Mouse (Mus musculus): ENCODE measurements around the gene Ank2. TPM values are rescaled to one million over a fixed set of nuclear protein-coding genes. Genes with fewer than 3 reads are reported as not detected.

Ank2 gene
- polyA plus RNA-seq, 1 experiment from 2014 or later = 24.9 TPM

DNA sequence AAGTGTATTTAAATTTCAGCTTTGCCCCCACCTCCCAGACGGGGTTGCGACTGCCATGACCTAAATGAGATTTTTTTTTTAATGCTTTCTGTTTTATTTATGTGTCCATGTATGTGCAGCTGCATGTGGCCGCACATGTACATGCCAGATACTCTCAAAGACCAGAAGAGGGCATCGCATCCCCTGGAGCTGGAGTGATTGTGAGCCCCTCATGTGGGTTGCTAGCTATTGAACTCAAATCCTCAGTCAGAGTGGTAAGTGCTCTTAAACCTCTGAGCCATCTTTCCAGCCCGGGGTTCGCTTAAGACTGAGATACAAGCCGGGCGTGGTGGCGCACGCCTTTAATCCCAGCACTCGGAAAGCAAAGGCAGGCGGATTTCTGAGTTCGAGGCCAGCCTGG is 46.9 kb downstream of the Ank2 start:
- H3K36me3 ChIP-seq = no peaks in the 10 kb centered on the region
- H3K4me3 ChIP-seq (replicated peaks) = no peak overlapping the region
- no peak overlapping the region for H3K4me2 ChIP-seq (replicated peaks)
- no peaks in the 10 kb centered on the region for H3K9me3 ChIP-seq
- 67% methylated on average over 13 of the region's 13 CpGs for WGBS
- H3K27ac ChIP-seq = no peak overlapping the region
- no peaks in the 10 kb centered on the region for H3K27me3 ChIP-seq (replicated peaks)
- no peak for ATAC-seq
- H3K4me1 ChIP-seq (replicated peaks) = no peaks in the 10 kb centered on the region
- H3K9ac ChIP-seq = no peak overlapping the region

DNA sequence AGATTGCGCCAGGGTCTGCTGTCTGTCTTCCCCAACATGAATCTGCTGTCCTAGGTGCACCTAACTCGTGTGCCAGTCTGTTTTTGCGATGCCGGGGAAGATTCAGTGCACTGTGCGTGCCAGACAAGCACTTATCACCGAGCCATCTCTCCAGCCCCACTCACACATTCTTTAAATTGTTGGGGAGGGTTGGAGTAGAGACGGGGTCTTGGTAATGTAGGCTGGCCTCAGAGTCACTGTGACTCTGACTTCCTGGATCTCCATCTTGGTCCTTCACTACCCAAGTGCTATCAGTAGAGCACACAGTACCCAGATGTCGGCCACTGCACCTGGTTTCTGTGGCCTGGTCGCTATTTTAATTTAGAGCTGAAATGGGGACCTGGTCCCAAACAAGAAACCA is 47.4 kb downstream of the Ank2 start:
- no peaks in the 10 kb centered on the region for H3K9me3 ChIP-seq
- no peak overlapping the region for H3K9ac ChIP-seq
- no peaks in the 10 kb centered on the region for H3K4me1 ChIP-seq (replicated peaks)
- no peak overlapping the region for H3K4me2 ChIP-seq (replicated peaks)
- no peak overlapping the region for H3K27ac ChIP-seq
- no peak for ATAC-seq
- H3K4me3 ChIP-seq (replicated peaks) = no peak overlapping the region
- 39% methylated on average over 9 of the region's 9 CpGs for WGBS
- no peaks in the 10 kb centered on the region for H3K27me3 ChIP-seq (replicated peaks)
- no peaks in the 10 kb centered on the region for H3K36me3 ChIP-seq

DNA sequence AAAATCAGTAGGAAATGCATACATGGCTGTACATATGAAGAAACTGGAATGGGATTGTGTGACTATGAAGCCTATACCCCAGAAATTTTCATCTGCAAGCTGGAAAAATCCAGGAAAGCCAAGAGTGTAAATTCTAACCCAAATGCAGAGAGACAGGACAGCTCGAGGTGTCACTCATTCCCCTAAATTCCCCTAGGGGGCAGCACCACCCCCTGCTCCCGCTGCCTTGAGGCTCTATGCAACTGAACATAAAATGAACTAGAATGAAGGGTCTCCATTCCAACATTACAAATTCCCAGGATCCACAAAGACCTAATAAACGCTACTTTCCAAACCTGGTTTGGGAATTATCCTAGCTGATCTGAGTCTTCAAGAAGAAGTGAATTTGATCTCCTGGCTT is 48.1 kb downstream of the Ank2 start:
- ATAC-seq = 0 out of 2 replicates have a peak, but pooled peaks have one; percentile 68
- 13% methylated on average over 3 of the region's 3 CpGs for WGBS
- no peaks in the 10 kb centered on the region for H3K27me3 ChIP-seq (replicated peaks)
- H3K4me3 ChIP-seq (replicated peaks) = no peak overlapping the region
- H3K4me1 ChIP-seq (replicated peaks) = no peaks in the 10 kb centered on the region
- H3K36me3 ChIP-seq = no peaks in the 10 kb centered on the region
- no peak overlapping the region for H3K27ac ChIP-seq
- no peaks in the 10 kb centered on the region for H3K9me3 ChIP-seq
- H3K4me2 ChIP-seq (replicated peaks) = no peak overlapping the region
- H3K9ac ChIP-seq = no peak overlapping the region

DNA sequence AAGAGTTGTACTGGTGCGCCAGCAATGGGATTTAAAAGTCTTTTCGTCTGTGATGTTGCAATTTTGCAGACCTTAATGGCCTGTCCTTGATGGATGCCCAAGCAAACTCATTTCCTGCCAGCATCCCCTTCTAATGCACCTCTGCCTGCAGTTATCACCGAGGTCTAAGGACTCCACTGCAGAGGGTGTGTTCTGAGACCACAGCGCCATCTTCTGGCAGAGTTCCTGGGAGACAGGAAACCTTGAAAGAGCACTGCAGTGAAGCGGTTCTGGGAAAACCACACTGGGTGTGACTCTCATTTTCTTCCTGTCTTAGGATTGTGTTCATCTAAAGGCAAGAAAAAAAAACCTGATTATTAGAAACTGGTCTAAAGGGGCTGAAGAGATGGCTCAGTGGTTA is 53.0 kb downstream of the Ank2 start:
- H3K36me3 ChIP-seq = no peaks in the 10 kb centered on the region
- 40% methylated on average over 5 of the region's 5 CpGs for WGBS
- H3K9ac ChIP-seq = no peak overlapping the region
- no peaks in the 10 kb centered on the region for H3K4me1 ChIP-seq (replicated peaks)
- H3K27me3 ChIP-seq (replicated peaks) = no peaks in the 10 kb centered on the region
- no peak for ATAC-seq
- H3K27ac ChIP-seq = no peak overlapping the region
- H3K9me3 ChIP-seq = no peaks in the 10 kb centered on the region
- H3K4me3 ChIP-seq (replicated peaks) = no peak overlapping the region
- no peak overlapping the region for H3K4me2 ChIP-seq (replicated peaks)

DNA sequence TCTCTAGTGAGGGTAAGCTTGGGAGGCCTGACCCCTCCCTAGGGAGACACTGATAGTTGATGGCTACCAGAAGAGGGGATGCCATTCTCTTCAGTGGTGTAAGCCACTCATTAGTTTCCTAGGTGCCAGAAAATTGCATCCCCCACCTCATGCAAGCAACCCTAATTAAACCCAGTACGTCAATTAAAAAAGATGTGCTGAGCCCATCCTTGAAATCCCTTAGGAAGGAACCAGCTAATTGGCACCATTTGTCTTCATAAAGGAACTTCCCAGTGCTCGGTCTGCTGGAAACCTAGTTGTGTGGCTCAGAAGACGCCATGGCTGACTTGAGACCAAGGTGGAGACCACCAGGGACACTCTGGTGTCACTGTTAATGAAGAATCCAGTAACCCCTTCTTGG is 65.9 kb downstream of the Ank2 start:
- no peak overlapping the region for H3K4me3 ChIP-seq (replicated peaks)
- WGBS = 65% methylated on average over 3 of the region's 3 CpGs
- no peak overlapping the region for H3K27ac ChIP-seq
- no peak overlapping the region for H3K9ac ChIP-seq
- no peaks in the 10 kb centered on the region for H3K4me1 ChIP-seq (replicated peaks)
- ATAC-seq = no peak
- no peaks in the 10 kb centered on the region for H3K36me3 ChIP-seq
- H3K27me3 ChIP-seq (replicated peaks) = no peaks in the 10 kb centered on the region
- H3K9me3 ChIP-seq = no peaks in the 10 kb centered on the region
- H3K4me2 ChIP-seq (replicated peaks) = no peak overlapping the region

DNA sequence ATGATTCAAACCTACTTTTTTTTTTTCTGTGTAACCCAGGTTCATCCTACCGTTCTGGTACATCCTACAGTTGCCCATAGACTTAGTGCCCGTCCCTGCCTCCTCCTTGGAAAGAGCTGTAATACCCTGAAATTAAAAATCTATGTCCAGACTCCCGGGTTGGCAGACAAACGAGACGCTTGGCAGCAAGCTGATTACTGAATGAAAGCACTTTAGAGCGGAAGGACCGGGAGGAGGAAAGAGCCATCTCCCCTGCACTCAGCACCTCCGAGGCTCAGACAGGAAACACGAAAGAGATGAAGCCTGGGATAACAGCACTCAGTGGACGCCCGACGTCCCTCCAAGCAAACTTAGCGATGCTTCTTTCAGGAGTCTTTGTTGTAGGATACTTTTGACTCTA is 69.3 kb downstream of the Ank2 start:
- Histone ChIP-seq H3K4me3 (replicated peaks) (no peak overlapping the region), H3K27ac (no peak overlapping the region), H3K4me2 (replicated peaks) (no peak overlapping the region), H3K27me3 (replicated peaks) (no peaks in the 10 kb centered on the region), H3K9ac (no peak overlapping the region), H3K36me3 (no peaks in the 10 kb centered on the region), H3K9me3 (no peaks in the 10 kb centered on the region), H3K4me1 (replicated peaks) (no peaks in the 10 kb centered on the region)
- ATAC-seq = no peak
- WGBS = 75% methylated on average over 13 of the region's 13 CpGs

DNA sequence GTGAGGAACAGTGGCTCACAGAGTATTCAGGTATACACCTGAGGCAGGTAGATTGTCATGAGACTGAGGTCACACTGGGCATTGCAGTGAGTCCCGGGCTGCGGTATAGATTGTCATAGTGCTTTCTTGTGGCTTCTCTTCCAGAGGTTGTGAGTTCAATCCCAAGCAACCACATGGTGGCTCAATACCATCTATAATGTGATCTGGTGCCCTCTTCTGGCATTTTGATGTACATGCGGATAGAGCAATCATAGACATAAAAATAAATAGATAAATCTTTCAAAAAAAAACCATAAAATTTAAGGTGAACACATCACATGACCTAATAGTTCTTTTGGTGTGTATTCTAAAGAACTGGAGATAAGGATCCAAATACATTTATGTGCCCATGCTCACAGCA is 70.6 kb downstream of the Ank2 start:
- Histone ChIP-seq H3K9me3 (no peaks in the 10 kb centered on the region), H3K4me2 (replicated peaks) (no peak overlapping the region), H3K36me3 (no peaks in the 10 kb centered on the region), H3K27me3 (replicated peaks) (no peaks in the 10 kb centered on the region), H3K27ac (no peak overlapping the region), H3K4me3 (replicated peaks) (no peak overlapping the region), H3K9ac (no peak overlapping the region), H3K4me1 (replicated peaks) (no peaks in the 10 kb centered on the region)
- WGBS = 94% methylated on average over 3 of the region's 3 CpGs
- no peak for ATAC-seq

DNA sequence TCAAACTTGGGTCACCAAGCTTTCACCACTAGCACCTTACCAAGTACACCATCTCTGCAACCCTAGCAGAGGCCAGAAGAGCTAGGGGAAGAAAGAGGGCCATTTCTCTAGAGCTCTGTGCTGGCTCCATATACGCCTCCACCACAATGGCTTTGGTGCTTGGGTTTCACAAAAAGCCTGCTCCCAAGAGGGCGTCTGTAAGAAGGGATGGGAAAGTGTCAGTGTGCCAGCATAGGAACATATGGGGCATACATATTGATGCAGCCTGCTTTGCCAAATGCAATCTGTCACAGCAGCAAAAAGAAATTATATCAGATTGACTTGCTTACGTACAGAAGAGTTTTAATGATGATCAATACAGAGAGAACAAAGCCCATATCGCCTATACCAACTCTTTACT is 82.2 kb downstream of the Ank2 start:
- Histone ChIP-seq H3K4me3 (replicated peaks) (no peak overlapping the region), H3K36me3 (no peaks in the 10 kb centered on the region), H3K9ac (no peak overlapping the region), H3K4me2 (replicated peaks) (no peak overlapping the region), H3K9me3 (no peaks in the 10 kb centered on the region), H3K27me3 (replicated peaks) (no peaks in the 10 kb centered on the region), H3K27ac (no peak overlapping the region), H3K4me1 (replicated peaks) (no peaks in the 10 kb centered on the region)
- ATAC-seq = no peak
- 87% methylated on average over 4 of the region's 4 CpGs for WGBS

DNA sequence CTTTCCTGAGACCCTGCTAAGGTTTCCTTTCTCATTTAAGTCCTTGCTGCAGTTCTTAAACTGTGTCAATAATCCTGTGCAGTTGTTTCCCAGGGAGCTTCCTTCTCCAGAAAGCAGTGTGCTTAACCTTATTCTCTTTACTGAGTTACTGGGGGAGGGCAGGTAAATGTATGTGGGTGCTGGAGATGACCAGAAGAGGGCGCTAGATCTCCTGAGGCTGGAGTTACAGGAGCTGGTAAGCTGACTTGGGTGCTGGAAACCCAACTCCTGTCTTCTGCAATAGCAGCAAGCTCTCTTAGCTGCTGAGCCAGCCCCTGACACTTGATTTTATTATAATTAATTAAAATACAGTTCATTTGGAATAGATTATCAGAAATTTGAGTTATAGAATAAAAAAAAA is 84.7 kb downstream of the Ank2 start:
- WGBS = 40% methylated on average over 1 of the region's 1 CpGs
- Histone ChIP-seq H3K36me3 (no peaks in the 10 kb centered on the region), H3K4me1 (replicated peaks) (no peaks in the 10 kb centered on the region), H3K9ac (no peak overlapping the region), H3K27me3 (replicated peaks) (no peaks in the 10 kb centered on the region), H3K27ac (no peak overlapping the region), H3K4me2 (replicated peaks) (no peak overlapping the region), H3K4me3 (replicated peaks) (no peak overlapping the region), H3K9me3 (no peaks in the 10 kb centered on the region)
- no peak for ATAC-seq

DNA sequence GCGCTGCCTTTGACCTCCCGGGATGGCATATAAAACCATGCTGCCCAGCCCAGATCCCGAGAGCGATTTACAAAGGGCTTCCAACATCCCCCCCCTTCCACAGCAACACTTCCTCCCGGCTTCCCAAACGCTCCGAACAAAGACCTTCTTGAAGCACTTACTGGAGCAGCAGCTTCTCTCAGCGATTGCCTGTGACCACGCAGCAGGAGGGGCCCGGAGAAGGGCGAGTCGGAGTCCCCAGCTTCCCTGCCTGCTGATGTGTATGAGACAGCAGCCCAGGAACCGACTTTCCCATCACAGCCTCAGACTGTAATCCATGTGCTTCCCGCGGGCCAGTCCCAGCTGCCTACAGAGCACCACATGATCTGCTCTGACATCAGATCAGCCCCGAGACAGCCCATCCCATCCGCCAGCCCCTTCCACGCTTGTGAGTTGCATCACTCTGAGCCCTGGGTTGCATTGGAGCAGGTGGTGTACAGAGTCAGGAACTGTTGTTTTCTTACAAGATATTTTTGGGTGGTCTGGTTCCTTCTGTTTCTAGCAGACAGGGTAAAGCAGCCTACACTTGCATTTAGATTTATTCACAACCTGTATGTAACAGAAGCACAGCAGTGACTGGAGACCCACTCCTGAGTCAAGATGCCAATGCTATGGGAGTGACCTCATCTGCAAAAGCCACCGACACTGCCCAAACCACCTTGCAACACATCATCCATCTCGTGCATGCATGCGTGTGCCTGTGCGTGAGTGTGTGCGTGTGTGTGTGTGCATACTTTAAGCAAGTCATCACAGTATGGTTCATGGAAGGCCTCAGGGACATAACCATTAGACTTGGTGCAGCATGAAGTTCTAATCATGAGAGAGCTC is 90.2 kb downstream of the Ank2 start:
- WGBS = 17% methylated on average over 23 of the region's 23 CpGs
- peak overlapping the region; percentile 83 for H3K4me2 ChIP-seq (replicated peaks)
- H3K9me3 ChIP-seq = no peaks in the 10 kb centered on the region
- H3K27ac ChIP-seq = peak overlapping the region; percentile 57; the same call in 1 of the 2 replicates
- H3K36me3 ChIP-seq = no peaks in the 10 kb centered on the region
- peak overlapping the region; percentile 48 for H3K4me3 ChIP-seq (replicated peaks)
- ATAC-seq = peak; percentile 97
- H3K27me3 ChIP-seq (replicated peaks) = no peaks in the 10 kb centered on the region
- 0 out of 2 replicates have a peak, but pooled peaks cover 5% of the 10 kb centered on the region for H3K4me1 ChIP-seq (replicated peaks)
- H3K9ac ChIP-seq = peak overlapping the region; percentile 57

DNA sequence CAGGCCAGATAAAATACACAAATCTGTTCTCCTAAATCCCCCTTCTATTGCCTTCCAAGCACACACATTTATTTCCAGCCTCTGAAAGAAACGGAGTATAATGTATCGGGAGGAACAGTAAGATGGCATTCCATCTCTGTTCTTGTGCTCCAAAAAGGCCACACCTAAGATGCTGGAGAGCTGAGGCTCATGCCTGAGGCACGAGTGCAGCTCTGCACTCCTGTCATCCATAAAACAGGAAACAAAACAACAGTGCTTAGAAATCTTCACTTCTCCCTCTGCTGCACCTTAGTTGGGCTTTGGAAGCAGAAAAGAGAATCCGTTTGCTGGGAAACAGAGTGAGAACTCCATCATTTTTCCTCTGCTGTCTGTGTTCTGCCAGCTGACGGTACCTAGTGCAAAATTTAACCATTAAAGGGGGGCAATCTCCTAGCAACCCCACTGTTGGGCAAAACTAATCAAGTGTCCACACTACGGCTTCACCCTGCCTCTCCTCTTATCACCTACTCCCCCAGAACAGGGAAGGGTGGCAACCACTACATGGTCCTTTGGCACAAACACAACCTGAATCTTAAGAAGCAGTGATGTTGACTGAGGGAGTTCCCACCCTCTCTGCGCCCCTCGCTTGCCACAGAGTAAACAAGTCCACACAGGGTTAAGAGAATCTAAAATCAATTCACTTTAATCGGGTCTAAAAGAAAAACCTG is 91.1 kb downstream of the Ank2 start:
- H3K9me3 ChIP-seq = no peaks in the 10 kb centered on the region
- 7% methylated on average over 9 of the region's 9 CpGs for WGBS
- no peaks in the 10 kb centered on the region for H3K27me3 ChIP-seq (replicated peaks)
- peak overlapping the region; percentile 57 for H3K9ac ChIP-seq
- H3K4me3 ChIP-seq (replicated peaks) = peak overlapping the region; percentile 48
- H3K4me2 ChIP-seq (replicated peaks) = peak overlapping the region; percentile 83
- 0 out of 2 replicates have a peak, but pooled peaks have one; percentile 44 for ATAC-seq
- 0 out of 2 replicates have a peak, but pooled peaks cover 5% of the 10 kb centered on the region for H3K4me1 ChIP-seq (replicated peaks)
- H3K36me3 ChIP-seq = no peaks in the 10 kb centered on the region
- peak overlapping the region; percentile 57; the same call in 1 of the 2 replicates for H3K27ac ChIP-seq

DNA sequence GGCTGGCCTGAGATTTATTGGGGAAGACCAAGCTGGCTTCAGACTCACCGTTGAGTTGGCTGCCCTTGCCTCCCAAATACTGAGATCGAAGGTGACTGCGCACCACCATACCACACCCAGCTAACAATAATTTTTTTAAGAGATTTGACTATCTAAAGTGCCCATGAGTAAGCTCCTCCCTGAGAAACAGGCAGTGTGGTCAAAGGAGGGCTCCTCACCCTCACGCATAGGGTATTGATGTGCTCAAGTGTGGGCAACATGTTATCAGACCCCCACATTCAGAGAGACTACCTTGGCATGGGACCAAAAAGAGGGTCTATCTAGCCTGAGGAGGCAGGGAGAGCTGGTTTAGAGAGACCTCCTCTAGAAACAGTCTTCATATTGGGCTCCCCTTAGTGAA is 92.3 kb downstream of the Ank2 start:
- Histone ChIP-seq H3K9me3 (no peaks in the 10 kb centered on the region), H3K4me3 (replicated peaks) (no peak overlapping the region), H3K4me2 (replicated peaks) (no peak overlapping the region), H3K27me3 (replicated peaks) (no peaks in the 10 kb centered on the region), H3K4me1 (replicated peaks) (0 out of 2 replicates have a peak, but pooled peaks cover 5% of the 10 kb centered on the region), H3K27ac (no peak overlapping the region), H3K36me3 (no peaks in the 10 kb centered on the region), H3K9ac (no peak overlapping the region)
- WGBS = 91% methylated on average over 4 of the region's 4 CpGs
- no peak for ATAC-seq

Data from intestine, embryonic 15.5 days (tissue).